Mouse (Mus musculus): ENCODE data around the gene Bik. TPM values are rescaled to one million over a fixed set of nuclear protein-coding genes. Genes with fewer than 3 reads are reported as not detected.

The Bik gene
- polyA plus RNA-seq, 1 experiment from 2014 or later, result 2.2 TPM

- Histone ChIP-seq H3K27me3 (replicated peaks; ENCODE audit: control insufficient read depth, insufficient read depth, low read length) (no peaks in the 10 kb centered on the region), H3K9ac (ENCODE audit: low read length) (no peak overlapping the region), H3K4me3 (ENCODE audit: low read depth, low read length) (no peak overlapping the region), H3K4me2 (ENCODE audit: low read length) (no peak overlapping the region), H3K36me3 (ENCODE audit: control insufficient read depth, insufficient read depth, low read length) (no peaks in the 10 kb centered on the region), H3K9me3 (replicated peaks; ENCODE audit: control insufficient read depth, low read length) (no peaks in the 10 kb centered on the region), H3K27ac (ENCODE audit: low read depth, low read length) (no peak overlapping the region), H3K4me1 (ENCODE audit: control insufficient read depth, insufficient read depth, low read length) (peaks cover 12% of the 10 kb centered on the region)
- ATAC-seq (no peak), DNase-seq (ENCODE audit: low spot score) (no peak)
- WGBS, result 89% methylated on average over 3 of the region's 3 CpGs
These were observed 41.1 kb downstream of the Bik start for GRCm38 (mm10) chr15:83567728-83568127.

GRCm38 (mm10) chr15:83568544-83568943 lies 41.9 kb downstream of the Bik start:
- WGBS, result 95% methylated on average over 5 of the region's 5 CpGs
- no peaks in the 10 kb centered on the region for H3K9me3 ChIP-seq (replicated peaks; ENCODE audit: control insufficient read depth, low read length)
- no peak overlapping the region for H3K4me3 ChIP-seq (ENCODE audit: low read depth, low read length)

GRCm38 (mm10) chr15:83569682-83570081 lies 43.0 kb downstream of the Bik start:
- H3K4me1 ChIP-seq (ENCODE audit: control insufficient read depth, insufficient read depth, low read length), result no peaks in the 10 kb centered on the region
- DNase-seq (ENCODE audit: low spot score) (no peak), ATAC-seq (no peak)
- H3K27ac ChIP-seq (ENCODE audit: low read depth, low read length), result no peak overlapping the region
- no peaks in the 10 kb centered on the region for H3K27me3 ChIP-seq (replicated peaks; ENCODE audit: control insufficient read depth, insufficient read depth, low read length)
- no peak overlapping the region for H3K4me3 ChIP-seq (ENCODE audit: low read depth, low read length)
- 57% methylated on average over 11 of the region's 11 CpGs for WGBS
- peaks cover 4% of the 10 kb centered on the region for H3K36me3 ChIP-seq (ENCODE audit: control insufficient read depth, insufficient read depth, low read length)
- H3K9ac ChIP-seq (ENCODE audit: low read length), result no peak overlapping the region
- H3K9me3 ChIP-seq (replicated peaks; ENCODE audit: control insufficient read depth, low read length), result no peaks in the 10 kb centered on the region
- no peak overlapping the region for H3K4me2 ChIP-seq (ENCODE audit: low read length)

More at GRCm38 (mm10) chr15:83568544-83568943, 41.9 kb downstream of the Bik start:
- peaks cover 8% of the 10 kb centered on the region for H3K4me1 ChIP-seq (ENCODE audit: control insufficient read depth, insufficient read depth, low read length)
- no peaks in the 10 kb centered on the region for H3K36me3 ChIP-seq (ENCODE audit: control insufficient read depth, insufficient read depth, low read length)
- DNase-seq (ENCODE audit: low spot score), result no peak
- H3K27me3 ChIP-seq (replicated peaks; ENCODE audit: control insufficient read depth, insufficient read depth, low read length), result no peaks in the 10 kb centered on the region
- H3K9ac ChIP-seq (ENCODE audit: low read length), result no peak overlapping the region
- no peak for ATAC-seq
- no peak overlapping the region for H3K27ac ChIP-seq (ENCODE audit: low read depth, low read length)
- no peak overlapping the region for H3K4me2 ChIP-seq (ENCODE audit: low read length)

GRCm38 (mm10) chr15:83570641-83571040 lies 44.0 kb downstream of the Bik start:
- Histone ChIP-seq H3K9me3 (replicated peaks; ENCODE audit: control insufficient read depth, low read length) (no peaks in the 10 kb centered on the region), H3K27me3 (replicated peaks; ENCODE audit: control insufficient read depth, insufficient read depth, low read length) (no peaks in the 10 kb centered on the region), H3K4me3 (ENCODE audit: low read depth, low read length) (no peak overlapping the region), H3K36me3 (ENCODE audit: control insufficient read depth, insufficient read depth, low read length) (peaks cover 13% of the 10 kb centered on the region), H3K4me1 (ENCODE audit: control insufficient read depth, insufficient read depth, low read length) (no peaks in the 10 kb centered on the region), H3K27ac (ENCODE audit: low read depth, low read length) (no peak overlapping the region), H3K4me2 (ENCODE audit: low read length) (no peak overlapping the region), H3K9ac (ENCODE audit: low read length) (no peak overlapping the region)
- WGBS, result 63% methylated on average over 2 of the region's 2 CpGs
- DNase-seq (ENCODE audit: low spot score), result no peak
- no peak for ATAC-seq

DNA sequence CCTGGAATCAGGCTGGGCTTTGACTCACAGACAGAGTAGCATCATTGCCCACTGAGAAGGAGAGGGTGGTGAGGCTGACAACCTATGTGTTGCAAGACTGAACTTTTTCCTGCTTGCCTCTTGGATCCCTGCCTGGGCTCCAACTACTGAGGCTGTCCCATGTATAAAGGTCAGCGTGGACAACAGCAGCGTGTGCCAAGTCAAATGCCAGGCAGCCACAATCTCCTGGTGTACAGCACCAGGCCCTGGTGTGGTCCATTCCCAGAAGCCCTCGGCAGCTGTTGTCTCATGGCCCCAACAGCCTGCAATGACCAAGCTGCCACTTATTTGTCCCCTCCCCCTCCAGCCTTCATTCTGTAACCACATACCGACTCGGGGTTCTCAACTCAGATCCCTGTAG lies 45.0 kb downstream of the Bik start:
- Histone ChIP-seq H3K4me2 (ENCODE audit: low read length) (no peak overlapping the region), H3K27ac (ENCODE audit: low read depth, low read length) (no peak overlapping the region), H3K9me3 (replicated peaks; ENCODE audit: control insufficient read depth, low read length) (no peaks in the 10 kb centered on the region), H3K4me3 (ENCODE audit: low read depth, low read length) (no peak overlapping the region), H3K36me3 (ENCODE audit: control insufficient read depth, insufficient read depth, low read length) (peaks cover 23% of the 10 kb centered on the region), H3K27me3 (replicated peaks; ENCODE audit: control insufficient read depth, insufficient read depth, low read length) (no peaks in the 10 kb centered on the region), H3K4me1 (ENCODE audit: control insufficient read depth, insufficient read depth, low read length) (no peaks in the 10 kb centered on the region), H3K9ac (ENCODE audit: low read length) (no peak overlapping the region)
- DNase-seq (ENCODE audit: low spot score), result no peak
- 90% methylated on average over 5 of the region's 5 CpGs for WGBS
- ATAC-seq, result no peak

- Histone ChIP-seq H3K9me3 (replicated peaks; ENCODE audit: control insufficient read depth, low read length) (no peaks in the 10 kb centered on the region), H3K27me3 (replicated peaks; ENCODE audit: control insufficient read depth, insufficient read depth, low read length) (no peaks in the 10 kb centered on the region), H3K4me3 (ENCODE audit: low read depth, low read length) (no peak overlapping the region), H3K9ac (ENCODE audit: low read length) (no peak overlapping the region), H3K36me3 (ENCODE audit: control insufficient read depth, insufficient read depth, low read length) (peaks cover 28% of the 10 kb centered on the region), H3K4me2 (ENCODE audit: low read length) (no peak overlapping the region), H3K27ac (ENCODE audit: low read depth, low read length) (no peak overlapping the region), H3K4me1 (ENCODE audit: control insufficient read depth, insufficient read depth, low read length) (no peaks in the 10 kb centered on the region)
- no peak for ATAC-seq
- DNase-seq (ENCODE audit: low spot score), result no peak
- WGBS, result 91% methylated on average over 4 of the region's 4 CpGs
These were observed 45.5 kb downstream of the Bik start for GRCm38 (mm10) chr15:83572132-83572531.

DNA sequence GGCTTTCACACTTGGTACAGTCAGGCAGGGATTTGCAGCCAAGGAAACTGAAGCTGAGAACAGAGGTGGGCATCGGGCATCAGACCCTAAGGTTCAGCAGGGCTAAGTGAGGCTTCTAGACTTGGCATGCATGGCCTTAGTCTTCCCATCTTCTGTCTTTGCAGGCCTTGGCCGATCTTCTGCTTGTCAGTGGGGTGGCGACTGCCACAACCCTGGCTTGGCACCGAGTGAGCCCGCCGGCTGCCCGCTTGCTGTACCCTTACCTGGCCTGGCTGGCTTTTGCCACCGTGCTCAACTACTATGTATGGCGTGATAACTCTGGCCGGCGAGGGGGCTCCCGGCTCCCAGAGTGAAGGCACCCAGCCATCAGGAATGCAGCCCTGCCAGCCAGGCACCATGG lies 46.9 kb downstream of the Bik start:
- Histone ChIP-seq H3K36me3 (ENCODE audit: control insufficient read depth, insufficient read depth, low read length) (peaks cover 41% of the 10 kb centered on the region), H3K9me3 (replicated peaks; ENCODE audit: control insufficient read depth, low read length) (no peaks in the 10 kb centered on the region), H3K4me3 (ENCODE audit: low read depth, low read length) (no peak overlapping the region), H3K27me3 (replicated peaks; ENCODE audit: control insufficient read depth, insufficient read depth, low read length) (no peaks in the 10 kb centered on the region), H3K4me1 (ENCODE audit: control insufficient read depth, insufficient read depth, low read length) (no peaks in the 10 kb centered on the region), H3K9ac (ENCODE audit: low read length) (no peak overlapping the region), H3K4me2 (ENCODE audit: low read length) (no peak overlapping the region), H3K27ac (ENCODE audit: low read depth, low read length) (no peak overlapping the region)
- ATAC-seq (no peak), DNase-seq (ENCODE audit: low spot score) (no peak)
- WGBS, result 93% methylated on average over 12 of the region's 12 CpGs

DNA sequence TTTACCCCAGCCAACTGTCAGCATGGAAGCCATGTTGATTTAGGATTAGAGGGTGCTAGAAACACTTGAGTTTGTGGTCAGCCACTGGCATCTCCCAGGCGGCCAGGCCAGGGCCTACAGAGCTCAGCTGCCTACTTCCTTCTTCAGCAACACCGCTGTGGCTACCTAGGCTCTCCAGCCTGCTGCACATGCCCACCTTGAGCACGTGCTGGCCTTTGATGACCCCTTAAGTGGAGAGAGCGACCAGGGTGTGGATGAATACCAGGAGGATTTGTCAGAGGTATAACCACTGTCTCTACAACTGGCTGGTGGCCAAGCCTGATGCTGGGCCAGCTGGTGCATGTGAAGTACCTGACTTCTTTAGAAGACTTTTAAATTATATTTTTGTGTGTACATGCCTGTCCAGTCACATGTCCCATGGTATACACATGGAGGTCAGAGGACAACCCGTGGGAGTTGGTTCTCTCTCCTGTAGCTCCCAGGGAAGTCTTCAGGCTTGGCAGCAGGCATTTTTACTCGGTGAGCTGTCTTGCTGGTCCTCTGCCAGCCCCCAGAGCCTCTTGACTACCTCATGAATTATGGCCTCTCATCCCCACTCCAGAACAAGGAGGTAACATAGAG lies 48.2 kb downstream of the Bik start:
- Histone ChIP-seq H3K4me1 (ENCODE audit: control insufficient read depth, insufficient read depth, low read length) (no peaks in the 10 kb centered on the region), H3K27me3 (replicated peaks; ENCODE audit: control insufficient read depth, insufficient read depth, low read length) (no peaks in the 10 kb centered on the region), H3K9me3 (replicated peaks; ENCODE audit: control insufficient read depth, low read length) (no peaks in the 10 kb centered on the region), H3K27ac (ENCODE audit: low read depth, low read length) (no peak overlapping the region), H3K4me3 (ENCODE audit: low read depth, low read length) (no peak overlapping the region), H3K4me2 (ENCODE audit: low read length) (no peak overlapping the region), H3K36me3 (ENCODE audit: control insufficient read depth, insufficient read depth, low read length) (peaks cover 53% of the 10 kb centered on the region), H3K9ac (ENCODE audit: low read length) (no peak overlapping the region)
- DNase-seq (ENCODE audit: low spot score), result no peak
- 90% methylated on average over 6 of the region's 6 CpGs for WGBS
- no peak for ATAC-seq

DNA sequence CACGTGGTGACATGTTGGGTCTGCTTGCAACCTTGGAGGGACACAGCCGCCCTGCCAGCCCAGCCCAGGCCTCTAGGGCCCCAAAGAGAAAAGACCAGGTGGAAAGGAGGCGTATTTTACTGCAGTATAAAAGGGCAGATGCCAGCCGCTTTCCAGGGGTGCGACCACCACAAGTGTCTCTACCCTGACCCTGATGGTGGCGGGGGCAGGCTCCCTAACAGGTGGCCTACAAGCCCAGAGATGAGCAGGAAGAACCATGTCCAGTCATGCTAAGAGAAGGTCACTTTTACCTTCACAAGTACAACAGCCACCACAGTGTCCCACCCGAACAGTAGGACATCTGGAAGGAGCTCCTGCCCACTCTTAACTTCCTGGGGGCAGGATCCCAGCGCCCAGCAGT lies 48.9 kb downstream of the Bik start:
- H3K4me3 ChIP-seq (ENCODE audit: low read depth, low read length), result no peak overlapping the region
- 96% methylated on average over 8 of the region's 8 CpGs for WGBS
- no peak for ATAC-seq
- DNase-seq (ENCODE audit: low spot score), result no peak
- H3K9ac ChIP-seq (ENCODE audit: low read length), result no peak overlapping the region
- H3K4me1 ChIP-seq (ENCODE audit: control insufficient read depth, insufficient read depth, low read length), result no peaks in the 10 kb centered on the region
- H3K36me3 ChIP-seq (ENCODE audit: control insufficient read depth, insufficient read depth, low read length), result peaks cover 60% of the 10 kb centered on the region
- no peak overlapping the region for H3K4me2 ChIP-seq (ENCODE audit: low read length)
- H3K9me3 ChIP-seq (replicated peaks; ENCODE audit: control insufficient read depth, low read length), result no peaks in the 10 kb centered on the region
- H3K27ac ChIP-seq (ENCODE audit: low read depth, low read length), result no peak overlapping the region
- H3K27me3 ChIP-seq (replicated peaks; ENCODE audit: control insufficient read depth, insufficient read depth, low read length), result no peaks in the 10 kb centered on the region

Data from forebrain, embryonic 14.5 days (tissue).